Mouse (Mus musculus): ENCODE measurements around the gene Fam107b. TPM values are rescaled to one million over a fixed set of nuclear protein-coding genes. Genes with fewer than 3 reads are reported as not detected.

Fam107b gene
- polyA plus RNA-seq, 1 experiment from 2014 or later, result 13.4 TPM

Other genes starting within 250 kb of the Fam107b start
- 15.6 and 19.1 TPM in 2 replicates for gene Rpp38, start 237.8 kb upstream of the Fam107b start, polyA plus RNA-seq (2015; fragmentation: Nextera tagmentation; extraction: Ambion mirVana)
- gene Acbd7, start 234.3 kb upstream of the Fam107b start, polyA plus RNA-seq (2015; fragmentation: Nextera tagmentation; extraction: Ambion mirVana), result 0.68 and 1.2 TPM in 2 replicates
- not detected in 2 replicates for gene Olah, start 173.3 kb upstream of the Fam107b start, polyA plus RNA-seq (2015; fragmentation: Nextera tagmentation; extraction: Ambion mirVana)
- gene Meig1, start 147.8 kb upstream of the Fam107b start, polyA plus RNA-seq (2015; fragmentation: Nextera tagmentation; extraction: Ambion mirVana), result not detected in 2 replicates
- 5.4 and 5.6 TPM in 2 replicates for gene Dclre1c, start 146.4 kb upstream of the Fam107b start, polyA plus RNA-seq (2015; fragmentation: Nextera tagmentation; extraction: Ambion mirVana)
- 8.8 and 9.3 TPM in 2 replicates for gene Suv39h2, start 95.5 kb upstream of the Fam107b start, polyA plus RNA-seq (2015; fragmentation: Nextera tagmentation; extraction: Ambion mirVana)
- gene Gm45902, start 57.7 kb upstream of the Fam107b start, polyA plus RNA-seq (2015; fragmentation: Nextera tagmentation; extraction: Ambion mirVana), result 1.8 and 2.1 TPM in 2 replicates
- 92.3 and 97.3 TPM in 2 replicates for gene Hspa14, start 57.7 kb upstream of the Fam107b start, polyA plus RNA-seq (2015; fragmentation: Nextera tagmentation; extraction: Ambion mirVana)
- 0.12 and 0.15 TPM in 2 replicates for gene Cdnf, start 57.5 kb upstream of the Fam107b start, polyA plus RNA-seq (2015; fragmentation: Nextera tagmentation; extraction: Ambion mirVana)

Measured in liver, embryonic 13.5 days (tissue).